Mouse (Mus musculus) lung, postnatal 10 days (tissue): ENCODE measurements at regions not wholly inside any gene's neighbourhood (a gene's known extent, or its start where the extent isn't known, plus 50 kb on each side); places are given as distances from the start of the nearest gene placed in this dataset.

Experiments used
- DNase-seq: peaks from one replicate; pipeline ENCODE4 v3.0.0; 2021

- no peak for DNase-seq
Measured at GRCm38 (mm10) chr10:111746067-111746878, 226.2 kb upstream of the Krr1 start.

GRCm38 (mm10) chr10:111746879-111747477 lies 225.5 kb upstream of the Krr1 start:
- no peak for DNase-seq

- no peak for DNase-seq
Measured at GRCm38 (mm10) chr10:111748482-111748881, 224.0 kb upstream of the Krr1 start.

- no peak for DNase-seq
Measured at GRCm38 (mm10) chr10:111753646-111754045, 218.8 kb upstream of the Krr1 start.

- no peak for DNase-seq
Measured at GRCm38 (mm10) chr10:111755964-111756363, 216.5 kb upstream of the Krr1 start.

- DNase-seq = no peak
Measured at GRCm38 (mm10) chr10:111756528-111756927, 215.9 kb upstream of the Krr1 start.

GRCm38 (mm10) chr10:111757689-111758088 lies 214.8 kb upstream of the Krr1 start:
- no peak for DNase-seq

- DNase-seq = no peak
Measured at GRCm38 (mm10) chr10:111759505-111759904, 213.0 kb upstream of the Krr1 start.

GRCm38 (mm10) chr10:111762751-111763528 lies 209.5 kb upstream of the Krr1 start:
- no peak for DNase-seq

GRCm38 (mm10) chr10:111767011-111767720 lies 205.3 kb upstream of the Krr1 start:
- DNase-seq = no peak

- DNase-seq = peak; percentile 81
Measured at GRCm38 (mm10) chr10:111767813-111768455, 204.5 kb upstream of the Krr1 start.

- DNase-seq = no peak
Measured at GRCm38 (mm10) chr10:111769486-111770002, 202.9 kb upstream of the Krr1 start.

- peak; percentile 19 for DNase-seq
Measured at GRCm38 (mm10) chr10:111770027-111770426, 202.4 kb upstream of the Krr1 start.

GRCm38 (mm10) chr10:111771010-111771409 lies 201.5 kb upstream of the Krr1 start:
- DNase-seq = no peak

- peak; percentile 22 for DNase-seq
Measured at GRCm38 (mm10) chr10:111777559-111777958, 194.9 kb upstream of the Krr1 start.

- DNase-seq = no peak
Measured at GRCm38 (mm10) chr10:111778111-111778510, 194.4 kb upstream of the Krr1 start.

- DNase-seq = no peak
Measured at GRCm38 (mm10) chr10:111779956-111780355, 192.5 kb upstream of the Krr1 start.

- DNase-seq = no peak
Measured at GRCm38 (mm10) chr10:111782195-111782810, 190.2 kb upstream of the Krr1 start.

- no peak for DNase-seq
Measured at GRCm38 (mm10) chr10:111783496-111783895, 189.0 kb upstream of the Krr1 start.

- peak; percentile 64 for DNase-seq
Measured at GRCm38 (mm10) chr10:111784065-111784853, 188.2 kb upstream of the Krr1 start.

- no peak for DNase-seq
Measured at GRCm38 (mm10) chr10:111787175-111787574, 185.3 kb upstream of the Krr1 start.
